Mouse (Mus musculus) right cerebral cortex, adult 2 months (tissue): Measurements from ENCODE around the gene Btg1-ps2.
A peak's percentile ranks its signal among the peaks of the same experiment; 100 is the strongest.
"Not testable (repeated sequence)": the region's sequence is repeated elsewhere in the genome, so short reads cannot be mapped to it uniquely, and the experiment has no call there.

Source experiments
- DNase-seq, 2 experiments: peaks; one replicate each; pipeline ENCODE4 v3.0.0; 2021 to 2022; ENCODE audit warnings: low spot score in 2 of 2

Btg1-ps2 gene

GRCm38 (mm10) chrX:38043014-38043413, at the start of gene Btg1-ps2:
Gene Btg1-ps2, minus strand, starts transcription at chrX:38043114.
- DNase-seq = not testable (repeated sequence)

GRCm38 (mm10) chrX:38085041-38085440, 42.1 kb upstream of the Btg1-ps2 start, which contains the start of gene Rhox11:
Gene Rhox11, minus strand, starts transcription at chrX:38085141.
- no peak for DNase-seq

- peak; percentile 41 to 48 for DNase-seq
Measured at GRCm38 (mm10) chrX:38084226-38084625, 41.3 kb upstream of the Btg1-ps2 start.

GRCm38 (mm10) chrX:38066175-38066574, 23.3 kb upstream of the Btg1-ps2 start, which contains the start of gene Rhox10:
Gene Rhox10, plus strand, starts transcription at chrX:38066475.
- no peak for DNase-seq

- DNase-seq = peak in 1 of 2 experiments; percentile 14
Measured at GRCm38 (mm10) chrX:38061544-38061943, 18.6 kb upstream of the Btg1-ps2 start.

GRCm38 (mm10) chrX:38039666-38040065, 3.2 kb downstream of the Btg1-ps2 start:
- no peak for DNase-seq

- no peak for DNase-seq
Measured at GRCm38 (mm10) chrX:38033841-38034240, 9.1 kb downstream of the Btg1-ps2 start.

GRCm38 (mm10) chrX:38018597-38018996, 24.3 kb downstream of the Btg1-ps2 start, which contains the start of gene Btg1-ps1:
Gene Btg1-ps1, minus strand, starts transcription at chrX:38018815.
- DNase-seq = not testable (repeated sequence)

GRCm38 (mm10) chrX:38008756-38009155, 34.2 kb downstream of the Btg1-ps2 start:
- no peak for DNase-seq
